Mouse (Mus musculus) 3T3-L1 (cell line): ENCODE measurements around the gene Myo1h.
A peak's percentile ranks its signal among the peaks of the same experiment; 100 is the strongest.

Experiments used
- DNase-seq: peaks from one replicate; pipeline ENCODE4 v3.0.0-alpha.2; 2015; ENCODE audit warnings: low read depth, low spot score

Gene Myo1h

GRCm38 (mm10) chr5:114296693-114297631 lies 8.0 kb downstream of the Myo1h start:
- DNase-seq: peak; percentile 27

GRCm38 (mm10) chr5:114298212-114298894 lies 9.4 kb downstream of the Myo1h start:
- no peak for DNase-seq

- no peak for DNase-seq
Observed at GRCm38 (mm10) chr5:114299156-114299855, 10.3 kb downstream of the Myo1h start.

GRCm38 (mm10) chr5:114299883-114300610 lies 11.1 kb downstream of the Myo1h start:
- no peak for DNase-seq

GRCm38 (mm10) chr5:114303166-114303565 lies 14.2 kb downstream of the Myo1h start:
- DNase-seq: no peak

- DNase-seq: no peak
Observed at GRCm38 (mm10) chr5:114306496-114306895, 17.5 kb downstream of the Myo1h start.

GRCm38 (mm10) chr5:114308765-114309679 lies 20.1 kb downstream of the Myo1h start:
- peak; percentile 90 for DNase-seq

GRCm38 (mm10) chr5:114309680-114310036 lies 20.7 kb downstream of the Myo1h start:
- DNase-seq: no peak

GRCm38 (mm10) chr5:114323105-114323790 lies 34.3 kb downstream of the Myo1h start:
- DNase-seq: no peak

GRCm38 (mm10) chr5:114323791-114324507 lies 35.0 kb downstream of the Myo1h start:
- DNase-seq: peak; percentile 91

- no peak for DNase-seq
Observed at GRCm38 (mm10) chr5:114342996-114343395, 54.0 kb downstream of the Myo1h start.

GRCm38 (mm10) chr5:114343612-114344011 lies 54.6 kb downstream of the Myo1h start:
- no peak for DNase-seq

- no peak for DNase-seq
Observed at GRCm38 (mm10) chr5:114345538-114345937, 56.6 kb downstream of the Myo1h start.

GRCm38 (mm10) chr5:114347005-114347404 lies 58.0 kb downstream of the Myo1h start:
- no peak for DNase-seq

GRCm38 (mm10) chr5:114351490-114351889 lies 62.5 kb downstream of the Myo1h start:
- no peak for DNase-seq

GRCm38 (mm10) chr5:114356250-114356935 lies 67.4 kb downstream of the Myo1h start:
- peak; percentile 99 for DNase-seq

GRCm38 (mm10) chr5:114356936-114357751 lies 68.2 kb downstream of the Myo1h start:
- DNase-seq: peak; percentile 94

- DNase-seq: no peak
Observed at GRCm38 (mm10) chr5:114358833-114359232, 69.9 kb downstream of the Myo1h start.
